Mouse (Mus musculus) liver, adult 2 months (tissue): ENCODE results near the gene St8sia2. TPM values are rescaled to one million over a fixed set of nuclear protein-coding genes. Genes with fewer than 3 reads are reported as not detected.

ENCODE experiments used
- DNase-seq: peaks from one replicate; pipeline ENCODE4 v3.0.0-alpha.2; 2011; ENCODE audit warnings: low read depth, low spot score; ENCODE audit errors: extremely low read depth
- H3K27ac ChIP-seq: fragments of 200-500 bp; replicated peaks from 2 replicates; pipeline ENCODE4 v1.5.1; 2012; ENCODE audit warnings: low read depth, mild to moderate bottlenecking, control low read depth, inconsistent platforms, low read length; ENCODE audit not compliant: insufficient read depth
- H3K27me3 ChIP-seq: fragments of 200-500 bp; 2 replicates; pipeline ENCODE4 v1.6.1; 2012; ENCODE audit warnings: mild to moderate bottlenecking, moderate library complexity, low read length, inconsistent platforms; ENCODE audit not compliant: control insufficient read depth, insufficient read depth
- H3K36me3 ChIP-seq: fragments of 200-500 bp; 2 replicates; pipeline ENCODE4 v1.6.1; 2012; ENCODE audit warnings: low read length, inconsistent platforms; ENCODE audit not compliant: control insufficient read depth, insufficient read depth
- H3K4me1 ChIP-seq: fragments of 200-500 bp; 2 replicates; pipeline ENCODE4 v1.6.1; 2011; ENCODE audit warnings: low read length; ENCODE audit not compliant: control insufficient read depth, insufficient read depth
- H3K4me3 ChIP-seq: fragments of 200-500 bp; 2 replicates; pipeline ENCODE4 v1.5.1; 2011; ENCODE audit warnings: low read depth, mild to moderate bottlenecking, control low read depth, low read length, moderate library complexity; ENCODE audit not compliant: insufficient read depth
- H3K79me2 ChIP-seq: fragments of 200-500 bp; 2 replicates; pipeline ENCODE4 v1.6.1; 2012; ENCODE audit warnings: inconsistent platforms, mild to moderate bottlenecking, low read length, moderate library complexity; ENCODE audit not compliant: control insufficient read depth, insufficient read depth
- H3K9ac ChIP-seq: fragments of 200-500 bp; 2 replicates; pipeline ENCODE4 v1.6.1; 2012; ENCODE audit warnings: low read depth, mild to moderate bottlenecking, control low read depth, inconsistent platforms, low read length
- CTCF ChIP-seq: fragments of 200-500 bp; IDR thresholded peaks from 2 replicates; pipeline ENCODE4 v1.5.1; 2011; ENCODE audit warnings: low read depth, low read length, control low read depth
- POLR2A ChIP-seq: fragments of 200-500 bp; IDR thresholded peaks from 2 replicates; pipeline ENCODE4 v1.6.1; 2011; ENCODE audit warnings: low read length, control low read depth; ENCODE audit not compliant: insufficient read depth; ENCODE audit errors: extremely low read depth
- whole genome bisulfite sequencing: fragments of 180-500 bp; shearing (Covaris S2); methylation state at CpG from one replicate; pipeline ENCODE4 v1.1.7; 2018; 5-methylcytosine and 5-hydroxymethylcytosine counted together
- polyA plus RNA-seq: library from polyadenylated mRNA; depleted of rRNA; stranded (reverse); fragments of >200 nt; gene quantifications from 2 replicates; pipeline ENCODE4 v1.2.3, GENCODE M21; 2012
- total RNA-seq: library from RNA; depleted of rRNA; stranded (reverse); fragments of >200 nt; gene quantifications from 2 replicates; pipeline ENCODE4 v1.2.3, GENCODE M21; 2014

Gene St8sia2
- total and polyA plus RNA-seq, 2 experiments = 0.02 TPM; not detected in 1

DNA sequence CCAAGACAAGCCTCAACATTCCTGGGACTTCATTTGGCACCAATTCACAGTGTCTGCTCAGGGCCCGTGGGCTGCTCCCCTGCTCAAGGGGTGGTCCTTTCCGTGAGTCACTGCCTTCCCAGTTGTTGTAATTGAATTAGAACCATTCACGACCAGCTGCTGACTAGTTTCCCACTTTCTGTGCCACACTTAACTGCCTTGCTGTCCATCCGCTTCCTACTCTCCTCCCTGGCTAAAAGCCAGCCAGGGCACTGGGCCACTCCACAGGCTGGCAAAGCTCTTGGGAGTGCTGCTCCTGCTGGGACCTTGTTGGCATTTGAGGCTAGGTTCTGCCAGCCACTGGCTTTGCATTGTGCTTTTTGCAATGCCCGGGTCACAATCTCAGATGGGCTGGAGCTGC lies 59.0 kb downstream of the St8sia2 start:
- WGBS = 71% methylated on average over 5 of the region's 5 CpGs
- Histone ChIP-seq H3K79me2 (no peaks in the 10 kb centered on the region), H3K4me1 (no peaks in the 10 kb centered on the region), H3K27ac (no peak overlapping the region), H3K4me3 (no peak overlapping the region), H3K27me3 (no peaks in the 10 kb centered on the region), H3K36me3 (no peaks in the 10 kb centered on the region), H3K9ac (no peak overlapping the region)
- no peak for DNase-seq
- TF ChIP-seq POLR2A = no peak
- no peak for TF ChIP-seq CTCF

DNA sequence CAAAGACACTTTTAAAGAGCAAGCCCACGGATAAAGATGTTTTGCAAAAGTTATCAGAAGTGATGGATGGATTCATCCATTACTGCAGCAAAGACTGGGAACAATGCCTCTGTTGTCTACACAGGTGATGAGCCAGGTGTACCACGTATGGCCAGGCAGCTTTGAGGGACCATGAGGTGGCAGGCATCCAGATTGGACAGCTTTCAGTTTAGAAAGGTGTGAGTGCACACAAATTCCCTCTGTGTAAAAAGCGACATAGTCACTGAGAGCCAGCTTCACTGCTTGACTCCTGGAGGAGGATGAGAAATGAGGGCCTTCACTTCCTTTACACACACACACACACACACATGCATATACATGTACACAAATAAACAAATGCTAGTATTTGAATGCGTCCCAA lies 60.4 kb downstream of the St8sia2 start:
- Histone ChIP-seq H3K9ac (no peak overlapping the region), H3K4me3 (no peak overlapping the region), H3K27ac (no peak overlapping the region), H3K79me2 (no peaks in the 10 kb centered on the region), H3K27me3 (no peaks in the 10 kb centered on the region), H3K4me1 (no peaks in the 10 kb centered on the region), H3K36me3 (no peaks in the 10 kb centered on the region)
- 77% methylated on average over 4 of the region's 4 CpGs for WGBS
- no peak for DNase-seq
- TF ChIP-seq POLR2A (no peak), CTCF (no peak)

DNA sequence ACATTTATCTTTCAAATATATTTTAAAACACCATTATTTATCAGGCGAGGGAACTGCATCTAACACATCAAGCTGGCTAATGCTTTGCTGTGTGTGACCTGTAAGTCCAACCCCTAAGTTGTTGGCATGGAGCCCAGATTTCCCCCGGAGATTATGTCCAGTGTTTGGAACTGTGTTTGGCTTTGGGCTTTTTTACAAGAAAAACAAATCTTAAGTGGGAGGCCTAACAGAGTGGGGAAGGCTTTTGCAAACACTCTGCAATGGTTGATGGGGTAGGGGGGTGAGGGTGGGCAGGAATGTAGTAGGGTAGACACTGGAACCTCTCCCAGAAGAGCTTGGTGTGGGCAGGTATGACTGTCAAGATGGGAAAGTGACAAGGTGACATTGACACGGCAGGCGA lies 71.8 kb downstream of the St8sia2 start:
- H3K36me3 ChIP-seq = no peaks in the 10 kb centered on the region
- no peaks in the 10 kb centered on the region for H3K79me2 ChIP-seq
- no peak for TF ChIP-seq CTCF
- no peak for TF ChIP-seq POLR2A
- 36% methylated on average over 4 of the region's 4 CpGs for WGBS
- H3K27ac ChIP-seq = no peak overlapping the region
- H3K27me3 ChIP-seq = no peaks in the 10 kb centered on the region
- H3K4me1 ChIP-seq = no peaks in the 10 kb centered on the region
- H3K4me3 ChIP-seq = no peak overlapping the region
- H3K9ac ChIP-seq = no peak overlapping the region
- DNase-seq = no peak

DNA sequence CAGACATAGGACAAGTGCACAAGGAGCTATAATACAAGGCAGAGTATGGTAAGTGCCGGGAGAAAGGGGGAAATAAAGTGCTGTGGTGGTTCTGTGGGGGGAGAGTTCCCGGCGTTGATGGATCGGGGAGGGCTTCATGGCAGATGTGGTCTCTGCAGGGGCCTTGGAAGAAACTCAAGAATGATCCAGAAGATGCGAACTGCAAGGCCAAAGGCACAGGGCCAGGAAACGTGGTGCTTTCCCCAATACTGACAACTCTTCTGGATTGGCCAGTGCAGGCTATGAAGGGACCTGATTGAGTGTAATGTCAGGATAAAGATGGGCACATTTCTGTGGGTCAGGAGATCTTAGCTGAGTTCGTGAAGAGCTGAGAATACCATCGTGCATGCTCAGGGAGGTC lies 74.3 kb downstream of the St8sia2 start:
- Histone ChIP-seq H3K27me3 (no peaks in the 10 kb centered on the region), H3K27ac (no peak overlapping the region), H3K36me3 (no peaks in the 10 kb centered on the region), H3K4me1 (no peaks in the 10 kb centered on the region), H3K9ac (no peak overlapping the region), H3K79me2 (no peaks in the 10 kb centered on the region), H3K4me3 (no peak overlapping the region)
- 81% methylated on average over 8 of the region's 8 CpGs for WGBS
- no peak for DNase-seq
- no peak for TF ChIP-seq POLR2A
- no peak for TF ChIP-seq CTCF

DNA sequence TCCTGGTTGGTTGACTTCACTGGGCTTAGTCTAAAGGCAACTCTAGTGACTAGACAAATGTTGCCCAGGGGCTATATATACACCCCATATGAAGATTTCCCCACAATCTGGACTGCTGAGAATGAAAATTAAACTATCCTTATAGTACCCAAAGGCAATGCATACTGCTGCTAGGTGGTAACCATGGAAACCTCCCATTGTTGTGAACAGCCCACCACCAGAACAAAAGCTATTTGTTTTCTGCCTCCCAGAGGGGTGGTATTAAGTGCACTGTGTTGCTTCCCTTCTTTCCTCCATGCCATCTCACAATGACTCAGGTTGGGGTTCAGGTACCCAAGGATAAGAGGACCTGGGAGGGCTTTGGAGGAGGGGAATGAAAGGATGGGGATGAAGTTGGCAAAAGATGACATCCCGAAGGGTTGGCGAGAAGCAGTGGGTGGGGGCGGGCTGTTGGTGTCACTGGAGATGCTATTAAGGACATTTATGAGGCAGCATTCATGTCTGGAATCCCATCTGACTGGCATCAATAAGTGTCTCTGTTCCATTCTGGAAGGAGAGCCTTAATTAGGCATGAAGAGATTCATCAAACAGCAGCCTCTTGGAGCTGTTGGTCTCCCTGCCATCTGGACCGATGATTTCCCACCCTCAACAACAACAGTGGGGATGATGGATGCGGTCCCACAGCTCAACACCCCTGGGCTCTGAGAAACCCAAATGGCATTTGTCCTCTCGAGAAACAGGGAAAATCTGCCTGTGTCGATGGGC lies 75.3 kb downstream of the St8sia2 start:
- Histone ChIP-seq H3K4me1 (no peaks in the 10 kb centered on the region), H3K27me3 (no peaks in the 10 kb centered on the region), H3K27ac (no peak overlapping the region), H3K9ac (no peak overlapping the region), H3K79me2 (no peaks in the 10 kb centered on the region), H3K36me3 (no peaks in the 10 kb centered on the region), H3K4me3 (no peak overlapping the region)
- no peak for TF ChIP-seq CTCF
- no peak for TF ChIP-seq POLR2A
- no peak for DNase-seq
- 85% methylated on average over 7 of the region's 7 CpGs for WGBS

DNA sequence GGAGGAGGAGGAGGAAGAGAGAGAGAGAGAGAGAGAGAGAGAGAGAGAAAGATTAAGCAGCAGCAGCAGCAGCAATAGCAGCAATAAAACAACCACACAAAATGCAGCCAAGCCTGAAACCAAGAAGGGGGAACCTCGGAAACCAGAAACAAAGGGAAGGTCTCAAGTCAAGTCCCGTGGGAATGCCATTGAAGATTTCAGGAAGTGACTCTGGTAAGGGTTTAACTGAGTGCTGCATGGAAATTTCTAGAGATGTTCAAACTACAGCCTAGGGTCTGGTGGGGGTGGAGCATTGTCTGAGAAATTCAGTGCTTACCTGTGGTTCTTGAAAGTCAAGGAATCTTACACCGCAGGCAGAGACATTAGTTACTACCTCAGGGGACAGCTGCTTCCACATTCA lies 77.4 kb downstream of the St8sia2 start:
- H3K4me1 ChIP-seq = no peaks in the 10 kb centered on the region
- TF ChIP-seq CTCF = no peak
- no peak for TF ChIP-seq POLR2A
- H3K79me2 ChIP-seq = no peaks in the 10 kb centered on the region
- no peaks in the 10 kb centered on the region for H3K27me3 ChIP-seq
- 77% methylated on average over 3 of the region's 3 CpGs for WGBS
- H3K4me3 ChIP-seq = no peak overlapping the region
- DNase-seq = no peak
- no peak overlapping the region for H3K27ac ChIP-seq
- H3K9ac ChIP-seq = no peak overlapping the region
- no peaks in the 10 kb centered on the region for H3K36me3 ChIP-seq
